13 mouse cellular contexts compared by ENCODE assay signal in the genomic region with DNA sequence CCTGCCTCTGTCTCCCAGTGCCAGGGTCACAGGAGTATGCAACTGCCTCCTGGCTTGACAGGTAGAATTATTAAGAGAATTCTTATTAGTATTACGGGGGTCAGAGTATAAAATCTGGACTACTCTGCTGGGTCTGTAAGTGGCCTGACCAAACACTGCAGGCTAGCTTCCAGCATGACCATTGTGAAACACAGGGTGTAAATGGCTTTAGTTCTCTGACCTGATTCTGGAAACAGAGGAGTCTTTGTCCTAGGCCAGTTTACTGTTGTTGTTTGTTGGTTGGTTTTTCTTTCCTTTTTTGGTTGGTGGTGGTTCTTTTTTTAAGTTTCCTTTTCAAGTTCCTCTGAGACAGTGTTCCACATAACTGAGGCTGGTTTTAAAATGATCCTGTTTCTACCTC. TPM values are rescaled to one million over a fixed set of nuclear protein-coding genes. Genes with fewer than 3 reads are reported as not detected.
DNase-seq lines count a peak whose midpoint lies in the region; ATAC-seq and TF ChIP-seq lines count a peak whose summit lies in the region.
"Had no signal": no experiment of that assay in that cellular context is flagged by ENCODE, and none has a peak within 500 bp of the region (broad histone marks: within the 10 kb centered on the region; RNA-seq: fewer than 3 reads in every experiment).

No protein-coding gene starts in this region.

- H3K4me3 ChIP-seq in hindbrain, postnatal 0 days (ENCODE audit: low read length): no peak overlapping the region
- H3K4me3 ChIP-seq in hindbrain, embryonic 16.5 days (ENCODE audit: low read length): no peak overlapping the region
- H3K4me3 ChIP-seq in CH12.LX (replicated peaks in 1 of 3; ENCODE audit: low read depth in 2 of 3, low read length in 2 of 3, poor library complexity in 1 of 3): no peak overlapping the region
- no peak overlapping the region for H3K4me3 ChIP-seq in liver, postnatal 0 days (ENCODE audit: low read depth, low read length)
- H3K4me3 ChIP-seq: forebrain, embryonic 10.5 days; hindbrain, embryonic 12.5 days had no signal

- TF ChIP-seq POLR2A in CH12.LX (IDR thresholded peaks at IDR 0.05; ENCODE audit: low read depth, low read length): no peak

- no peak for TF ChIP-seq RAD21 in CH12.LX (IDR thresholded peaks at IDR 0.05; ENCODE audit: low read depth, low read length)

- in situ Hi-C loops in CH12.LX (cut with MboI; ENCODE audit: low pct_ligation_motif_present, low pct_unique_long_range_greater_than_20kb, low sequenced_read_pairs): no loop called here

- TF ChIP-seq CTCF in hindbrain, postnatal 0 days (IDR thresholded peaks at IDR 0.05; ENCODE audit: low read depth): no peak
- TF ChIP-seq CTCF in CH12.LX (conservative IDR thresholded peaks at IDR 0.05 in 1 of 2, IDR thresholded peaks at IDR 0.05 in 1 of 2; ENCODE audit: low read depth in 2 of 2, low read length in 2 of 2): no peak
- TF ChIP-seq CTCF in liver, postnatal 0 days (IDR thresholded peaks at IDR 0.05; ENCODE audit: low read depth): no peak

- WGBS in hindbrain, postnatal 0 days: 73% methylated on average over 1 of the region's 1 CpGs
- 90% methylated on average over 1 of the region's 1 CpGs for WGBS in hindbrain, embryonic 16.5 days
- 80% methylated on average over 1 of the region's 1 CpGs for WGBS in liver, postnatal 0 days (ENCODE audit: insufficient replicate concordance)

- no peaks in the 10 kb centered on the region for H3K27me3 ChIP-seq in hindbrain, postnatal 0 days (ENCODE audit: insufficient read depth, low read length)
- no peaks in the 10 kb centered on the region for H3K27me3 ChIP-seq in hindbrain, embryonic 16.5 days (replicated peaks; ENCODE audit: control insufficient read depth, insufficient read depth, low read length)
- H3K27me3 ChIP-seq in CH12.LX (replicated peaks): no peaks in the 10 kb centered on the region
- no peaks in the 10 kb centered on the region for H3K27me3 ChIP-seq in liver, postnatal 0 days (ENCODE audit: insufficient read depth, low read length)
- H3K27me3 ChIP-seq: hindbrain, embryonic 12.5 days had no signal

- no peak for ATAC-seq in hindbrain, postnatal 0 days
- no peak for ATAC-seq in hindbrain, embryonic 16.5 days
- ATAC-seq in liver, postnatal 0 days: 0 out of 2 replicates have a peak, but pooled peaks have one; percentile 14

- H3K4me2 ChIP-seq in hindbrain, postnatal 0 days (ENCODE audit: low read depth, low read length): no peak overlapping the region
- H3K4me2 ChIP-seq in hindbrain, embryonic 16.5 days (ENCODE audit: low read length): no peak overlapping the region
- H3K4me2 ChIP-seq in CH12.LX (ENCODE audit: insufficient read depth, low read depth, poor library complexity, severe bottlenecking): peak overlapping the region; percentile 59
- peak overlapping the region; percentile 10; the same call in 1 of the 2 replicates for H3K4me2 ChIP-seq in liver, postnatal 0 days (ENCODE audit: low read depth, low read length)
- H3K4me2 ChIP-seq: hindbrain, embryonic 12.5 days had no signal

- H3K9me3 ChIP-seq in hindbrain, postnatal 0 days (ENCODE audit: low read length): no peaks in the 10 kb centered on the region
- H3K9me3 ChIP-seq in hindbrain, embryonic 16.5 days (ENCODE audit: control insufficient read depth, low read length): no peaks in the 10 kb centered on the region
- no peaks in the 10 kb centered on the region for H3K9me3 ChIP-seq in CH12.LX (replicated peaks; ENCODE audit: low read length)
- H3K9me3 ChIP-seq in liver, postnatal 0 days (ENCODE audit: low read length): no peaks in the 10 kb centered on the region
- H3K9me3 ChIP-seq: forebrain, embryonic 10.5 days; hindbrain, embryonic 12.5 days had no signal

- no peak for DNase-seq in hindbrain, postnatal 0 days (ENCODE audit: low spot score)
- DNase-seq in CH12.LX (ENCODE audit: extremely low read depth): no peak
- DNase-seq in brain, adult 2 months (ENCODE audit: low read depth, low spot score): peak; percentile 27
- no peak for DNase-seq in liver, postnatal 0 days
- no peak for DNase-seq in right cerebral cortex, postnatal 25 days
- no peak for DNase-seq in kidney, postnatal 10 days
- DNase-seq: cerebellum, adult 18-20 months; embryo, embryonic 11 days; gastrocnemius, postnatal 36 days; left cerebral cortex, postnatal 4 days had no signal

- H3K36me3 ChIP-seq in hindbrain, postnatal 0 days (ENCODE audit: insufficient read depth, low read length): no peaks in the 10 kb centered on the region
- no peaks in the 10 kb centered on the region for H3K36me3 ChIP-seq in hindbrain, embryonic 16.5 days (ENCODE audit: control insufficient read depth, insufficient read depth, low read length)
- H3K36me3 ChIP-seq in CH12.LX (replicated peaks in 1 of 2; ENCODE audit: control insufficient read depth in 1 of 2, insufficient read depth in 1 of 2, low read length in 1 of 2): peaks cover 3 to 45% of the 10 kb centered on the region in 2 experiments
- H3K36me3 ChIP-seq in liver, postnatal 0 days (replicated peaks; ENCODE audit: insufficient read depth, low read length): peaks cover 3% of the 10 kb centered on the region; the same call in 1 of the 2 replicates
- H3K36me3 ChIP-seq: hindbrain, embryonic 12.5 days had no signal

- H3K79me2 ChIP-seq in CH12.LX (replicated peaks; ENCODE audit: control insufficient read depth, extremely low read depth, insufficient read depth, poor library complexity, severe bottlenecking): peaks cover 92% of the 10 kb centered on the region

- no peak overlapping the region for H3K9ac ChIP-seq in hindbrain, postnatal 0 days (replicated peaks; ENCODE audit: low read length)
- no peak overlapping the region for H3K9ac ChIP-seq in hindbrain, embryonic 16.5 days (ENCODE audit: low read depth, low read length)
- peak overlapping the region; percentile 30; the same call in 1 of the 2 replicates for H3K9ac ChIP-seq in CH12.LX (ENCODE audit: insufficient read depth, low read depth)
- no peak overlapping the region for H3K9ac ChIP-seq in liver, postnatal 0 days (replicated peaks)
- H3K9ac ChIP-seq: hindbrain, embryonic 12.5 days had no signal

- peaks cover 14% of the 10 kb centered on the region for H3K4me1 ChIP-seq in hindbrain, postnatal 0 days (ENCODE audit: insufficient read depth, low read length)
- H3K4me1 ChIP-seq in hindbrain, embryonic 16.5 days (ENCODE audit: control insufficient read depth, insufficient read depth, low read depth, low read length): peaks cover 17% of the 10 kb centered on the region
- H3K4me1 ChIP-seq in CH12.LX (ENCODE audit: control insufficient read depth in 1 of 2, insufficient read depth in 2 of 2): peaks cover 10 to 76% of the 10 kb centered on the region in 2 experiments
- H3K4me1 ChIP-seq in liver, postnatal 0 days (ENCODE audit: insufficient read depth): peaks cover 47% of the 10 kb centered on the region

- dilution Hi-C loops in CH12.LX (cut with MboI; ENCODE audit: extremely low pct_ligation_motif_present, extremely low pct_unique_long_range_greater_than_20kb, low sequenced_read_pairs): no loop called here

- TF ChIP-seq EP300 in CH12.LX (IDR thresholded peaks at IDR 0.05; ENCODE audit: low read length): no peak
- TF ChIP-seq EP300 in liver, postnatal 0 days (IDR thresholded peaks at IDR 0.05; ENCODE audit: low read depth): no peak

- peak overlapping the region; percentile 64 for H3K27ac ChIP-seq in hindbrain, postnatal 0 days
- H3K27ac ChIP-seq in hindbrain, embryonic 16.5 days (ENCODE audit: low read depth, low read length): no peak overlapping the region
- no peak overlapping the region for H3K27ac ChIP-seq in CH12.LX (ENCODE audit: insufficient read depth, low read depth)
- H3K27ac ChIP-seq in liver, postnatal 0 days (ENCODE audit: low read depth): peak overlapping the region; percentile 61
- H3K27ac ChIP-seq: forebrain, embryonic 10.5 days; hindbrain, embryonic 12.5 days had no signal

RNA-seq across cellular contexts. Expression of gene Cs, which starts 5.9 kb away (rescaled TPM):
- 274 and 311 TPM in 2 replicates for total RNA-seq in hindbrain, postnatal 0 days (2014; rRNA removed)
- polyA plus RNA-seq in hindbrain, postnatal 0 days (2015; fragmentation: Nextera tagmentation; extraction: Ambion mirVana): 262 and 285 TPM in 2 replicates
- polyA plus RNA-seq in hindbrain, embryonic 16.5 days (2015; fragmentation: Nextera tagmentation; extraction: Ambion mirVana): 303 and 314 TPM in 2 replicates
- total RNA-seq in CH12.LX (2012; rRNA removed) (145 and 149 TPM in 2 replicates), CH12.LX (2014; rRNA removed) (131 and 137 TPM in 2 replicates)
- 214 and 240 TPM in 2 replicates for polyA plus RNA-seq in CH12.LX (2012; ENCODE audit: insufficient read length, low read depth)
- polyA plus RNA-seq in liver, postnatal 0 days (2015; fragmentation: Nextera tagmentation; extraction: Ambion mirVana): 45.3 and 51.4 TPM in 2 replicates

RNA-seq across cellular contexts. Expression of gene Cnpy2, which starts 21.2 kb away (rescaled TPM):
- 42.9 and 73.3 TPM in 2 replicates for total RNA-seq in hindbrain, postnatal 0 days (2014; rRNA removed)
- 186 and 189 TPM in 2 replicates for polyA plus RNA-seq in hindbrain, postnatal 0 days (2015; fragmentation: Nextera tagmentation; extraction: Ambion mirVana)
- polyA plus RNA-seq in hindbrain, embryonic 16.5 days (2015; fragmentation: Nextera tagmentation; extraction: Ambion mirVana): 196 and 202 TPM in 2 replicates
- 91.0 and 111 TPM in 2 replicates for total RNA-seq in CH12.LX (2012; rRNA removed)
- 64.9 and 72.0 TPM in 2 replicates for total RNA-seq in CH12.LX (2014; rRNA removed)
- 98.9 and 107 TPM in 2 replicates for polyA plus RNA-seq in CH12.LX (2012; ENCODE audit: insufficient read length, low read depth)
- 110 and 121 TPM in 2 replicates for polyA plus RNA-seq in liver, postnatal 0 days (2015; fragmentation: Nextera tagmentation; extraction: Ambion mirVana)

RNA-seq across cellular contexts. Expression of gene Coq10a, which starts 25.4 kb away (rescaled TPM):
- 26.9 and 42.1 TPM in 2 replicates for total RNA-seq in hindbrain, postnatal 0 days (2014; rRNA removed)
- 50.8 and 52.1 TPM in 2 replicates for polyA plus RNA-seq in hindbrain, postnatal 0 days (2015; fragmentation: Nextera tagmentation; extraction: Ambion mirVana)
- polyA plus RNA-seq in hindbrain, embryonic 16.5 days (2015; fragmentation: Nextera tagmentation; extraction: Ambion mirVana): 11.4 and 32.3 TPM in 2 replicates
- 8.4 and 11.1 TPM in 2 replicates for total RNA-seq in CH12.LX (2012; rRNA removed)
- 5.7 and 7.7 TPM in 2 replicates for total RNA-seq in CH12.LX (2014; rRNA removed)
- 8.6 and 12.1 TPM in 2 replicates for polyA plus RNA-seq in CH12.LX (2012; ENCODE audit: insufficient read length, low read depth)
- polyA plus RNA-seq in liver, postnatal 0 days (2015; fragmentation: Nextera tagmentation; extraction: Ambion mirVana): 8.5 and 11.2 TPM in 2 replicates

RNA-seq across cellular contexts. Expression of gene Ankrd52, which starts 33.5 kb away (rescaled TPM):
- 38.8 and 39.5 TPM in 2 replicates for total RNA-seq in hindbrain, postnatal 0 days (2014; rRNA removed)
- 9.1 and 10.6 TPM in 2 replicates for polyA plus RNA-seq in hindbrain, postnatal 0 days (2015; fragmentation: Nextera tagmentation; extraction: Ambion mirVana)
- polyA plus RNA-seq in hindbrain, embryonic 16.5 days (2015; fragmentation: Nextera tagmentation; extraction: Ambion mirVana): 9.9 and 12.1 TPM in 2 replicates
- total RNA-seq in CH12.LX (2012; rRNA removed) (15.3 and 15.8 TPM in 2 replicates), CH12.LX (2014; rRNA removed) (3.5 and 4.3 TPM in 2 replicates)
- 45.9 and 51.0 TPM in 2 replicates for polyA plus RNA-seq in CH12.LX (2012; ENCODE audit: insufficient read length, low read depth)
- 2.0 and 2.7 TPM in 2 replicates for polyA plus RNA-seq in liver, postnatal 0 days (2015; fragmentation: Nextera tagmentation; extraction: Ambion mirVana)

RNA-seq across cellular contexts. Expression of gene Pan2, which starts 40.3 kb away (rescaled TPM):
- total RNA-seq in hindbrain, postnatal 0 days (2014; rRNA removed): 21.2 and 25.2 TPM in 2 replicates
- polyA plus RNA-seq in hindbrain, postnatal 0 days (2015; fragmentation: Nextera tagmentation; extraction: Ambion mirVana): 14.3 and 16.4 TPM in 2 replicates
- polyA plus RNA-seq in hindbrain, embryonic 16.5 days (2015; fragmentation: Nextera tagmentation; extraction: Ambion mirVana): 18.2 and 20.9 TPM in 2 replicates
- total RNA-seq in CH12.LX (2012; rRNA removed) (8.1 and 11.0 TPM in 2 replicates), CH12.LX (2014; rRNA removed) (9.4 and 10.6 TPM in 2 replicates)
- 16.1 and 18.5 TPM in 2 replicates for polyA plus RNA-seq in CH12.LX (2012; ENCODE audit: insufficient read length, low read depth)
- 9.2 and 10.2 TPM in 2 replicates for polyA plus RNA-seq in liver, postnatal 0 days (2015; fragmentation: Nextera tagmentation; extraction: Ambion mirVana)

Comparison
In these comparisons a context has a peak if more than half of its experiments do, and no peak if none do; other contexts are left out.
1. H3K27ac ChIP-seq: peak in hindbrain, postnatal 0 days (single experiment) and liver, postnatal 0 days (single experiment); none in hindbrain, embryonic 16.5 days (single experiment) and CH12.LX (single experiment).
2. H3K4me2 ChIP-seq: peak in CH12.LX (single experiment) and liver, postnatal 0 days (single experiment); none in hindbrain, postnatal 0 days (single experiment) and hindbrain, embryonic 16.5 days (single experiment).